Mouse (Mus musculus): ENCODE data around the gene Mrpl14.

- no peak for TF ChIP-seq POLR2A (IDR thresholded peaks at IDR 0.05; ENCODE audit: low read depth, low read length)
- 0 out of 2 replicates have a peak, but pooled peaks have one; percentile 12 for TF ChIP-seq CTCF (IDR thresholded peaks at IDR 0.05; ENCODE audit: borderline replicate concordance, insufficient read depth, low read length)
These were observed 8.0 kb upstream of the Mrpl14 start for GRCm38 (mm10) chr17:45678106-45678505.
